Mouse (Mus musculus) limb, embryonic 15.5 days (tissue): ENCODE measurements around the gene Mogat2. TPM values are rescaled to one million over a fixed set of nuclear protein-coding genes. Genes with fewer than 3 reads are reported as not detected.
A peak's percentile ranks its signal among the peaks of the same experiment; 100 is the strongest.

Source experiments
- ATAC-seq: fragments of 200-750 bp; cut with Nextera tagmentation; 2 replicates; pipeline ENCODE4 v1.8.0; 2017; ENCODE audit warnings: low read depth, moderate TSS enrichment; ENCODE audit not compliant: insufficient number of reproducible peaks, low FRiP score, low TSS enrichment
- H3K27ac ChIP-seq: fragments of 300-500 bp; sonication (generic); 2 replicates; pipeline ENCODE4 v1.5.1; 2015; ENCODE audit warnings: moderate library complexity, mild to moderate bottlenecking, inconsistent platforms
- H3K27me3 ChIP-seq: fragments of 300-500 bp; sonication (generic); 2 replicates; pipeline ENCODE4 v1.6.1; 2015; ENCODE audit warnings: inconsistent platforms
- H3K36me3 ChIP-seq: fragments of 300-500 bp; sonication (generic); 2 replicates; pipeline ENCODE4 v1.6.1; 2015; ENCODE audit warnings: inconsistent platforms
- H3K4me1 ChIP-seq: fragments of 300-500 bp; sonication (generic); 2 replicates; pipeline ENCODE4 v1.6.1; 2015; ENCODE audit warnings: inconsistent platforms
- H3K4me2 ChIP-seq: fragments of 300-500 bp; sonication (generic); 2 replicates; pipeline ENCODE4 v1.6.1; 2015; ENCODE audit warnings: mild to moderate bottlenecking, inconsistent platforms
- H3K4me3 ChIP-seq: fragments of 300-500 bp; sonication (generic); 2 replicates; pipeline ENCODE4 v1.5.1; 2015; ENCODE audit warnings: mild to moderate bottlenecking, inconsistent platforms
- H3K9ac ChIP-seq: fragments of 300-500 bp; sonication (generic); 2 replicates; pipeline ENCODE4 v1.6.1; 2015; ENCODE audit warnings: inconsistent platforms
- H3K9me3 ChIP-seq: fragments of 300-500 bp; sonication (generic); 2 replicates; pipeline ENCODE4 v1.6.1; 2016; ENCODE audit warnings: inconsistent platforms
- WGBS: fragments of 180-500 bp; shearing (Covaris S2); methylation state at CpG from one replicate; pipeline ENCODE4 v1.1.7; 2015; 5-methylcytosine and 5-hydroxymethylcytosine counted together
- polyA plus RNA-seq: library from polyadenylated mRNA; unstranded; fragments of >200 nt; fragmentation: Nextera tagmentation; extraction: Ambion mirVana; gene quantifications from 2 replicates; pipeline ENCODE4 v1.2.1, GENCODE M21; 2015

The Mogat2 gene
- 3.0 and 3.4 TPM in 2 replicates for polyA plus RNA-seq

- H3K36me3 ChIP-seq, result no peaks in the 10 kb centered on the region
- H3K4me2 ChIP-seq, result peak within 1 kb of the TSS; percentile 36
- H3K4me1 ChIP-seq, result peaks cover 12% of the 10 kb centered on the region; the same call in 1 of the 2 replicates
- no peak within 1 kb of the TSS for H3K27ac ChIP-seq
- H3K9ac ChIP-seq, result no peak within 1 kb of the TSS
- H3K4me3 ChIP-seq, result peak within 1 kb of the TSS; percentile 11; the same call in 1 of the 2 replicates
- H3K9me3 ChIP-seq, result no peaks in the 10 kb centered on the region
- H3K27me3 ChIP-seq, result peaks cover 18% of the 10 kb centered on the region
- WGBS, result 9% methylated on average over 13 of the region's 13 CpGs
- no peak for ATAC-seq
These were observed at the start of gene Mogat2 for GRCm38 (mm10) chr7:99238417-99238816. Gene Mogat2, minus strand, starts transcription at chr7:99238619.

GRCm38 (mm10) chr7:99287287-99287686 lies 48.9 kb upstream of the Mogat2 start:
- H3K4me2 ChIP-seq, result no peak overlapping the region
- 69% methylated on average over 3 of the region's 3 CpGs for WGBS

GRCm38 (mm10) chr7:99279586-99279985 lies 41.2 kb upstream of the Mogat2 start:
- WGBS, result 49% methylated on average over 8 of the region's 8 CpGs
- Histone ChIP-seq H3K36me3 (no peaks in the 10 kb centered on the region), H3K9ac (no peak overlapping the region), H3K4me2 (no peak overlapping the region), H3K27ac (no peak overlapping the region), H3K4me1 (no peaks in the 10 kb centered on the region), H3K9me3 (no peaks in the 10 kb centered on the region), H3K4me3 (no peak overlapping the region), H3K27me3 (no peaks in the 10 kb centered on the region)
- no peak for ATAC-seq

More at GRCm38 (mm10) chr7:99287287-99287686, 48.9 kb upstream of the Mogat2 start:
- H3K4me1 ChIP-seq, result peaks cover 5% of the 10 kb centered on the region; the same call in 1 of the 2 replicates
- no peaks in the 10 kb centered on the region for H3K36me3 ChIP-seq
- no peak overlapping the region for H3K9ac ChIP-seq
- H3K27me3 ChIP-seq, result 0 out of 2 replicates have a peak, but pooled peaks cover 3% of the 10 kb centered on the region
- ATAC-seq, result no peak
- no peak overlapping the region for H3K4me3 ChIP-seq
- H3K27ac ChIP-seq, result no peak overlapping the region
- H3K9me3 ChIP-seq, result no peaks in the 10 kb centered on the region

GRCm38 (mm10) chr7:99278309-99278708 lies 39.9 kb upstream of the Mogat2 start:
- Histone ChIP-seq H3K27ac (no peak overlapping the region), H3K36me3 (no peaks in the 10 kb centered on the region)
- ATAC-seq, result no peak

GRCm38 (mm10) chr7:99276679-99277078 lies 38.3 kb upstream of the Mogat2 start:
- WGBS, result 52% methylated on average over 1 of the region's 1 CpGs
- Histone ChIP-seq H3K27me3 (0 out of 2 replicates have a peak, but pooled peaks cover 4% of the 10 kb centered on the region), H3K9ac (no peak overlapping the region), H3K4me3 (no peak overlapping the region), H3K36me3 (no peaks in the 10 kb centered on the region), H3K9me3 (no peaks in the 10 kb centered on the region), H3K4me2 (no peak overlapping the region), H3K4me1 (no peaks in the 10 kb centered on the region), H3K27ac (no peak overlapping the region)
- no peak for ATAC-seq

More at GRCm38 (mm10) chr7:99278309-99278708, 39.9 kb upstream of the Mogat2 start:
- Histone ChIP-seq H3K4me1 (no peaks in the 10 kb centered on the region), H3K9ac (no peak overlapping the region), H3K9me3 (no peaks in the 10 kb centered on the region), H3K27me3 (no peaks in the 10 kb centered on the region), H3K4me2 (no peak overlapping the region), H3K4me3 (no peak overlapping the region)
- 79% methylated on average over 8 of the region's 8 CpGs for WGBS

- no peak overlapping the region for H3K27ac ChIP-seq
- 67% methylated on average over 6 of the region's 6 CpGs for WGBS
- H3K4me2 ChIP-seq, result no peak overlapping the region
- ATAC-seq, result no peak
- H3K9me3 ChIP-seq, result no peaks in the 10 kb centered on the region
- H3K36me3 ChIP-seq, result no peaks in the 10 kb centered on the region
- no peaks in the 10 kb centered on the region for H3K4me1 ChIP-seq
- no peak overlapping the region for H3K9ac ChIP-seq
- no peak overlapping the region for H3K4me3 ChIP-seq
- H3K27me3 ChIP-seq, result peaks cover 9% of the 10 kb centered on the region
These were observed 36.7 kb upstream of the Mogat2 start for GRCm38 (mm10) chr7:99275131-99275530.

GRCm38 (mm10) chr7:99271630-99272029 lies 33.2 kb upstream of the Mogat2 start:
- peaks cover 44% of the 10 kb centered on the region for H3K27me3 ChIP-seq
- H3K36me3 ChIP-seq, result no peaks in the 10 kb centered on the region

GRCm38 (mm10) chr7:99268951-99269945 lies 30.8 kb upstream of the Mogat2 start:
- H3K27ac ChIP-seq, result no peak overlapping the region
- H3K9me3 ChIP-seq, result no peaks in the 10 kb centered on the region
- 7% methylated on average over 42 of the region's 42 CpGs for WGBS
- H3K36me3 ChIP-seq, result no peaks in the 10 kb centered on the region
- peak overlapping the region; percentile 89 for H3K4me2 ChIP-seq
- no peak overlapping the region for H3K9ac ChIP-seq
- H3K4me3 ChIP-seq, result peak overlapping the region; percentile 52
- 0 out of 2 replicates have a peak, but pooled peaks have one; percentile 54 for ATAC-seq
- H3K27me3 ChIP-seq, result peaks cover 59% of the 10 kb centered on the region
- peaks cover 27% of the 10 kb centered on the region for H3K4me1 ChIP-seq

More at GRCm38 (mm10) chr7:99271630-99272029, 33.2 kb upstream of the Mogat2 start:
- Histone ChIP-seq H3K4me2 (no peak overlapping the region), H3K4me1 (peaks cover 27% of the 10 kb centered on the region), H3K9ac (no peak overlapping the region), H3K27ac (no peak overlapping the region), H3K4me3 (no peak overlapping the region), H3K9me3 (no peaks in the 10 kb centered on the region)
- ATAC-seq, result no peak
- 64% methylated on average over 9 of the region's 9 CpGs for WGBS

GRCm38 (mm10) chr7:99268506-99268900 lies 30.1 kb upstream of the Mogat2 start:
- Histone ChIP-seq H3K27ac (no peak overlapping the region), H3K9ac (peak overlapping the region; percentile 31; the same call in 1 of the 2 replicates), H3K36me3 (no peaks in the 10 kb centered on the region), H3K4me1 (peaks cover 27% of the 10 kb centered on the region), H3K9me3 (no peaks in the 10 kb centered on the region), H3K4me3 (peak overlapping the region; percentile 52), H3K4me2 (peak overlapping the region; percentile 89), H3K27me3 (peaks cover 59% of the 10 kb centered on the region)
- WGBS, result under 1% methylated on average over 29 of the region's 29 CpGs
- ATAC-seq, result no peak

GRCm38 (mm10) chr7:99267897-99268505 lies 29.6 kb upstream of the Mogat2 start:
- ATAC-seq, result peak; percentile 61; the same call in 1 of the 2 replicates
- H3K4me2 ChIP-seq, result peak overlapping the region; percentile 89
- H3K36me3 ChIP-seq, result no peaks in the 10 kb centered on the region
- peak overlapping the region; percentile 52 for H3K4me3 ChIP-seq
- H3K4me1 ChIP-seq, result peaks cover 27% of the 10 kb centered on the region
- peak overlapping the region; percentile 31; the same call in 1 of the 2 replicates for H3K9ac ChIP-seq
- no peaks in the 10 kb centered on the region for H3K9me3 ChIP-seq
- H3K27ac ChIP-seq, result no peak overlapping the region
- under 1% methylated on average over 54 of the region's 59 CpGs for WGBS
- peaks cover 59% of the 10 kb centered on the region for H3K27me3 ChIP-seq

GRCm38 (mm10) chr7:99267251-99267896 lies 29.0 kb upstream of the Mogat2 start, which contains the start of gene Map6:
Gene Map6, plus strand, starts transcription at chr7:99267447.
- 1% methylated on average over 34 of the region's 34 CpGs for WGBS
- H3K27ac ChIP-seq, result no peak within 1 kb of the TSS
- ATAC-seq, result no peak
- no peaks in the 10 kb centered on the region for H3K9me3 ChIP-seq
- H3K4me2 ChIP-seq, result peak within 1 kb of the TSS; percentile 89
- H3K36me3 ChIP-seq, result no peaks in the 10 kb centered on the region
- peak within 1 kb of the TSS; percentile 52 for H3K4me3 ChIP-seq
- peak within 1 kb of the TSS; percentile 31; the same call in 1 of the 2 replicates for H3K9ac ChIP-seq
- H3K4me1 ChIP-seq, result peaks cover 27% of the 10 kb centered on the region
- peaks cover 56% of the 10 kb centered on the region for H3K27me3 ChIP-seq
